Mouse (Mus musculus): ENCODE data around the gene Myh6. TPM values are rescaled to one million over a fixed set of nuclear protein-coding genes. Genes with fewer than 3 reads are reported as not detected.
"Not testable (repeated sequence)": the region's sequence is repeated elsewhere in the genome, so short reads cannot be mapped to it uniquely, and the experiment has no call there.

The Myh6 gene
- total RNA-seq, 2 experiments from 2014 or later = 90.4 to 107 TPM

DNA sequence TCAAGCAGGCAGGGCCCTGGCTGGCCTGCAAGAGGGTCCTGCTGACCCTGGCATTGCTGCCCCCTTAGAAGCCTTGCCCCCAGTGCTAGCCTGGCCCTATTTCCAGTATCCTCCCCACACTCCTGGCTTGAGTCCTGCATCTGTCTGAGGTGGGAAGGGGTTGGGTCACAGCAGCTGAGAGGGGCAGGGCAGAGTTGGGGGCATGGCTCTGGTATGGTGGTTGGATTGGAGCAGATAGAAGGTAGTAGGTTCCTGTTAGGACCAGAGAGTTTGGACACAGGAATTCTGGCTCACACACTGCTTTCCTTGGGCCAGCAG lies 28.1 kb upstream of the Myh6 start:
- no peak for DNase-seq

DNA sequence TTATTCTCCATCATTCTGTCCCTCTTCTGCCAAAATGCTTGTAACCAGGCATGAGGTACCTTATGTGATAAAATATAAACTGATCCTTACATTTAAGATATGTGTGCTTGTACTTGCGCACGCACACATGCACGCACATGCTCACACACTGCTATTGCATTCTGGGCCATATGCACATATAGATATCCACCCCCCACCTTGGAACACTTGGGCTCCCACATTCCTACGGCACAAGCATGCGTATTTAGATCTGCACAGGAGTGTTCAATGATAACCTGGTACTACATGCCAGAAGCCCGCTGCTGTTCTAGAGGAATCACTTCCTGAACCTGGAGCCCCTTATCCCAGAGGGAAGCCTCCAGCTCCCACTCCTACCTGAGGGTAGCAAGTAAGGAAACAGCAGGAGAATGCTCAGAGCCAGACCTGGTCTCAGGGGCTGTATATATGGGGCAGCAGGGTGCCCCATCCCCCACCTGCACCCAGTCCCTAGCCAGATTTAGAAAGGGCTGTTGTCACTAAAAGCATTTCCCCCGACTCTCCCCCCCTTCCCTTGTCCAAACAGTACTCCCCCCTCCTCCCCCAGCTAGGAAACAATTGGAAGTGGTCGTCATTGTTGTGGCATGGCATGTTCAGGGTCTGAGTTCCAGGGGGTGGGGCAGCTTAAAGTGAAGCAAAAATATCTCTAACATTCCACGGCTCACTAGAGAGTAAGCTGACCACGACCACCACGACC lies 27.6 kb upstream of the Myh6 start, which contains the start of gene Myh7:
TSS of gene Myh7 (minus strand) at position 491 of the 733 bp plus-strand sequence.
- DNase-seq = no peak

DNA sequence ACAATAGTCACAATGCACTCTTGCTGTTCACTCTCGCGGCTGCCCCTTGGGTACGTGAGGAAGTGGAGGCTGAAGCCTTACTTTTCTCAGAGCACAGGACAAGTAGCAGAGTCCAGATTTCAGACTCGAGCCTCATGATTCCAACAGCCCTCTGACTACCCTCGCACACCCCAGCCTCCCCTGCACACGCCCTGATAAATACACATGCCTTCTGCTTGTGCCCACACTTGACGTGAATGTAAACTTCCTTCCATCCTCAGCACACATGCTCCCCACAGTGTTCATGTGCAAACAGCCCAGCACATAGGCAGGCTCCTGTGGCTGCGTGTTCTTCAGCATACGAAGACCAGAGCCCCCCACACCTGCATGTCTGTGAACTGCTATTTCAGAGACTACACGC lies 26.9 kb upstream of the Myh6 start:
- DNase-seq = no peak

DNA sequence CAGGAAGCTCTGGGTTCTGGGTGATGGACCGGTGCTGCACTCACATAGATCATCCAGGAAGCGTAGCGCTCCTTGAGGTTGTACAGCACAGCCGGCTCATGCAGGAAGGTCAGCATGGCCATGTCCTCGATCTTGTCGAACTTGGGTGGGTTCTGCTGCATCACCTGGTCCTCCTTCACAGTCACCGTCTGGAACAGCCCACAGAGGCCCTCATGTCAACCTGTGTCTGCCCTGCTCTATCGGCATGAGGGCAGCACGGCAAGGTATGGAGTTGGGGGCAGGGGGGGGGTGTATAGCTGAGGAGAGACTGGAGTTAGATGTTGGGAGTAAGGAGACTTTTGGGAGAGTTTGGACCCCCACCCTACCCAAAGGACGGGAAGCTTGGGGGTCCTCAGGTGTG lies 25.5 kb upstream of the Myh6 start:
- DNase-seq = no peak

DNA sequence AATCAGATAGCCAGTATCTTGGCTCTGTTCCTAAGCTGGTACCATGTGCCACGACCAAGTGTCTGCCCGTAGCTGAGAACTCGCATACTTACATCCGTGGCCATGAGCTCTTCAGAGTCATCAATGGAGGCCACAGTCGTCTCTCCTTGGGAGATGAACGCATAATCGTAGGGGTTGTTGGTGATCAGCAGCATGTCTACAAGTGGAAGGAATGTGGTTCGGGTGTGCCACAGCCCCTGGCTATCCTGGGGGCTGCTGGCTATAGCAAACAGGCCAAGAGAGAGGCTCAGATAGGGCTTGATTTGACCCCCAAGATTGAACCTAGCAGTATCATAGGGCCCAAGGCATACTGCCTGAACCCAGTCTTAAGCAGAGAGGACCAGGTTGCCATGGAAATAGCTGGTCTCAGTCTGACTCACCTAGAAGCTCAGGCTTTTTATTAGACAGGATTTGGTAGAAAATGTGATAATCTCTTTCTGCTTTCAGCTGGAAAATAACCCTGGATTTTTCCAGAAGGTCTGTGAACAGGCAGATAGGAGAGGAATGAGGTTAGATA lies 23.2 kb upstream of the Myh6 start:
- DNase-seq = no peak

DNA sequence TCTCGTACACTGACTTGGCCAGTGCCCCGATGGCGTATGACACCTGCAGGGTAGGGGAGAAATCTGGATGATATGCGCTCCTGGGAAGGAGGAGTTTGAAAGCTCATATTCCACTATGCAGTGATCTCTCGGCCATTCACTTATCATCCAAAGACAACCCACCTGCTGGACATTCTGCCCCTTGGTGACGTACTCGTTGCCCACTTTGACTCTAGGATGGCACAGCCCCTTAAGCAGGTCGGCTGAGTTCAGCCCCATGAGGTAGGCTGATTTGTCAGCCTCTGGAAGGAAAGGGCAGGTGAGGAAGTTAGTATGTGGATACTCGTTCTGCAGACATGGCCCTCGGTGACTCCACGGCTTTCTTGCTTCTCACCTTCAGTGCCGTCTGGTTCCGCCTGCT lies 22.2 kb upstream of the Myh6 start:
- no peak for DNase-seq

DNA sequence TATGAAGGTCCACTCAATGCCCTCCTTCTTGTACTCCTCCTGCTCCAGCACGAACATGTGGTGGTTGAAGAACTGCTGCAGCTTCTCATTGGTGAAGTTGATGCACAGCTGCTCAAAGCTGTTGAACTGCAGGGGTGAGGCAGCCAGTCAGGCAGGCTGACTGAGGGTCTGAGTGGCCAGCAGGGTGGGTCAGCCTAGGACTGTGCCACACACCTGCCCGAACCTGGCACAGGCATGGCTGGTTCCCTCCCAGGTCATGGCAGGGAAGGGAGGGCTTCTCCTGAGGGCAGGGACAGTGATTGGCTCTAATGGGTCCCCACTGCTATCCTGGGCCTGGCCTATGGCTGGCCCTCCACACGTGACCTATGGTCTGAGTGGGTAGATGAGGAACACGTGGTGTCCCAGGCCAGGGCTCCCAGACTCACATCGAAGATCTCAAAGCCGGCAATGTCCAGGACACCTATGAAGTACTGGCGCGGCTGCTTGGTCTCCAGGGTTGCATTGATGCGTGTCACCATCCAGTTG lies 21.7 kb upstream of the Myh6 start:
- not testable (repeated sequence) for DNase-seq

DNA sequence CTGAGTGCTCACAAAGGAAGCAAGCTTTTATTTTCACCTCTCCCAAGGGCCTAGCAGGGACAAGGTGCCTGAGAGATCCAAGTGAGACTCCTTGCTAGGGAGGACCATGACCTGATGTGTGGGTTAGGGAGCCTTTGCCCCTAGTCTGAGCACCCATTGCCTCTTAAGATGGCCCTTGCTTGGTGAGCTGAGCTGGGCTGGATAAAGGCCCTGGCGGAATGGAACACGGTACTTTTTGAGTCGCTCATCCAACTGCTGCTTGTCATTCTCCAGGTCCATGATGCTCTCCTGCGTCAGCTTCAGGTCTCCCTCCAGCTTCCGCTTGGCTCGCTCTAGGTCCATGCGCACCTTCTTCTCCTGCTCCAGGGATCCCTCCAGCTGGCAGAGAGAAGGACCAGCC lies 15.2 kb upstream of the Myh6 start:
- DNase-seq = no peak

DNA sequence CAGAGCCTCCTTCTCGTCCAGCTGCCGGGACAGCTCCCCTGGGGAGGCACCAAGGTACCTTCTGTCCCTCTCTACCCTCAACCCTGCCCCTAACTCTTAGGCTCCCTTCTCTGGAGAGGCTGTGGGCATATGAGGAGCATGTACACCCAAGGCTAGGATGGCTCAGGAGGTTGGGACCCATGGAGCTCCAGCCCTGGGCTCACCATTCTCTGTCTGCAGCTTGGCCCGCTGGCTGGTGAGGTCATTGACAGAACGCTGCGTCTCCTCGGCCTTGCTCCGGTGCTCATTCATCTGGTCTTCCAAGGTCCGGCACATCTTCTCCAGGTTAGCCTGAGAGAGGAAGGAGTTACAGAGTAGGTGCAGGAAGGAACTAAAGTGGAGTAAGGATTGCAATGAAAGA lies 11.9 kb upstream of the Myh6 start:
- DNase-seq = no peak

DNA sequence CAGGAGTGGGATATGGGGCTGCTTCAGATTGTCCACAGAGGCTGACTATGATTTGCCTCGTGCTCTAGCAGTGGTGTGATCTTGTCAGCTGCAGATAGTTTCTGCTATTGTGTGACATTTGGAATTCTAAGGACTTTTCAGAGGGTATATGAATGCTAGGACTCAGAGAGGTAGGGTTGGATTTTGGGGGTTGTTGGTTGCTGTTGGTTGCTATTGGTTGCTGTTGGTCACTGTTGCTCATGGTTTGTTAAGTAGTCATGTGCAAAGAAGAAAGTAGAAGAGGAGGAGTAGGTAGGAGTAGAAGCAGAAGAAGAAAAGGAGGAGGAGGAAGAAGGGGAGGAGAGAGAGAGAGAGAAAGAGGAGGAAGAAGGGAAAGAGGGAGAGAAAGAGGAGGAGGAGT lies 9.9 kb upstream of the Myh6 start, which contains the start of gene Gm17428:
TSS of gene Gm17428 (plus strand) at position 301 of the 400 bp plus-strand sequence.
- no peak for DNase-seq

DNA sequence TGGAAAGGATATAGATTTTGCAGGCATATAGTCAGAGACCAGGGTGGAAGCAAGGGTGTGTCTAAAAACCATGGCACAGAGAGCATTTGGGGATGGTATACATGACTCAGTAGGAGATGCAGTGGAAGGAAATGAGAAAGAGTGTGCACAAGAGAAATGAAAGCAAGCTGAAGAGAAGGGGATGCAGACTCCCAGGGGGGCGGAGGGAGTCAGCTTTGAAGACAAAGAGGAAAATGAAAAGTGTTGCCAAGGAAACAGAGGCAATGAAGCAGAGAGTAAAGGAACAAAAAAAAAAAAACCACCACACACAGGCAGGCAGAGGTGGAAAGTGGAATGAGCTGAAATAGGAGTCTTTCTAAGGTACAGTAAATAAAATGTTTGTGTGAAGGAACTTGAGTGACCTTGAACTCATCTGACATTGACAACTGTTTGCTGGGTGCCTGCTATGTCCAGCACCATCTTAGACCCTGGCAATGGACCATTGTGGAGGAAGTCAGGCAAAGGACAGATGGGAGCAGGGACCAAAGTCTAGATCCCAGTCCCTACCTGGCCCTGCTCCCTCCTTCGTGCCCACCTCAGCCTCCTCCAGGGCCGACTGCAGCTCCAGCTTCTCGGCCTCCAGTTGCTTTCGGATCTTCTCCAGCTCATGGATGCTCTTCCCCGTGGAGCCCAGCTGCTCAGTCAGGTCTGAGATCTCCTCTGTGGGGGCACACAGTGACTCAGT lies 7.5 kb upstream of the Myh6 start:
- DNase-seq = no peak

DNA sequence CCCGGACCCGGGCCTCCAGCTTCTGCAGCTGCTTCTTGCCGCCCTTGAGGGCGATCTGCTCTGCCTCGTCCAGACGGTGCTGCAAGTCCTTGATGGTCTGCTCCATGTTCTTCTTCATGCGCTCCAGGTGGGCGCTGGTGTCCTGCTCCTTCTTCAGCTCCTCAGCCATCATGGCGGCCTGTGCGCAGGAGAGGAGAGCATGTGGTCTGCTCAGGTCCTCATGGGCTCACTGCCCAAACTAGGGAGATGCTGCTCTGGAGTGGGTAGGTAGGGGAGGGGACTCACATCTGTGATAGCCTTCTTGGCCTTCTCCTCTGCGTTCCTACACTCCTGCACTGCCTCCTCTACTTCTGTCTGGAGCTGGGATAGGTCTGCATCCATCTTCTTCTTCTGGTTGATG lies 6.1 kb upstream of the Myh6 start:
- DNase-seq = not testable (repeated sequence)

DNA sequence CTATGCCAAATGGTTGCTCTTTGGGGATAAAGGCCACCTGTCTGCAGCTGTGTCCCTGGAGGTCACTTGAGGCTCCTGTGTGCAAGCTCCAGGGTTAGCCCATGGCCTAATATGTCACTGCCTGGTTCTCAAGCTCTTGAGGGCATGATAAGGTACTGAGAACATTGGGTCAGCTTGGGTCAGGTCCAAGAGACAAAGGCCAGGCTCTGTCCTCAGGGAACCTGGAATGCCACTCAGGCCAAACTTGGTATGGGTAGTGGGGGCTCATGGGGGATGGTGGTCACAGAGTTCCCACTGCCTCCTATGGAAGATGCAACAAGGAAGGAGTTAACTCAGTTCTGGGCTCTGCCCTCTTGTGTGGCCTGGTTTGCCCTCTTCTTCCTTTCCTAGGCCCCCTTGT lies 1.6 kb upstream of the Myh6 start:
- no peak for DNase-seq

DNA sequence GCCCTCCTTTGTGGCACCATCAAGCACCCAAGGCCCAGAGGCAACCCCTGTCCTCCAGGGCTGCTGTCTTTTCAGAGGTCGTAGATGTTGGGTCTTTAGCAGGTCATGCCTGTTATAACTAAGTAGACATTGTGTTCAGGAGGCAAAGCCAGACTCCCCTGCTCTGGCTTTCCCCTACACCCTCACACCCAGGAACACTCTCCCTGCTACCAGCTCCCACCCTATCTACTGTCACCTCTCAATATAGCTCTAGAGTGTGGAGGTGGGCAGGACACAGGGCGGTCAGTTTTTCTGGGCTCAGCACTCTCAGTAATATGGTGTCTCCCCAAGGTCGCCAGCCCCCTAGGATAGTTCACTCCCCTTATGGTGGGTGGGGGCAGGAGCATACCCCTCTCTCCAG lies 1.1 kb upstream of the Myh6 start:
- DNase-seq = no peak

DNA sequence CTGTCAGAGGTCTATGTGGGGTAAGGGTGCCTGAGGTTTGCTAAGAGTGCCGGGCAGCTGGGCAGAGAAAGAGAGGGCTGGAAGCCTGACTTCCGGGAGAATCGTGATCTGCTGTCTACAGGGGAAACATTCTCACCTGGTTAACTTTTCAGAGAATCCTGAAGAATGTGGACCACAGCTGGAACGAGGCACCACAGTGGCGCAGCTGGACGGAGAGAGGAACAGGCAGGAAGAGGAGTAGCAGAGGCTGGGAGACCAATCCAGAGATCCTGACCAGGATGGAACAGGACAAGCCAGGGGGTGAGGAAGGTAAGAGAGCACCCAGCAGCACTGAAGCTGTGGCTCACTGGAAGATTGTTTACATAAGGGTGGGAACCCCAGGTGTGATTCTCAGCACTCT lies 1.1 kb downstream of the Myh6 start:
- no peak for DNase-seq

DNA sequence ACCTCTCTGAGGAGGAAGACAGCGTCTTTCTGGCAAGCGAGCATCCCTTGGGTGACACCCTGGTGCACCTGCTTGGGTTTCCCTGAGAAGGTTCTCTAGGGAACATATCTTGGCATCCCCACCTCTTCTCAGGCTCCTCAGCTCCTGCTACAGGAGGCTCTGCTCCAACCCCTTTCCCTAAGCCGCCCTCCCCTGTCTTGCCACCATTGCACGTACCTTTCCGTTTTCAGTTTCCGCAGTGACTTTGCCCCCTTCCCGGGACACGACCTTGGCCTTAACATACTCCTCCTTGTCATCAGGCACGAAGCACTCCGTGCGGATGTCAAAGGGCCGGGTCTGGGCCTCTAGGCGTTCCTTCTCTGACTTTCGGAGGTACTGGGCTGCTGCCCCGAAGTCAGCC lies 1.7 kb downstream of the Myh6 start:
- DNase-seq = no peak

DNA sequence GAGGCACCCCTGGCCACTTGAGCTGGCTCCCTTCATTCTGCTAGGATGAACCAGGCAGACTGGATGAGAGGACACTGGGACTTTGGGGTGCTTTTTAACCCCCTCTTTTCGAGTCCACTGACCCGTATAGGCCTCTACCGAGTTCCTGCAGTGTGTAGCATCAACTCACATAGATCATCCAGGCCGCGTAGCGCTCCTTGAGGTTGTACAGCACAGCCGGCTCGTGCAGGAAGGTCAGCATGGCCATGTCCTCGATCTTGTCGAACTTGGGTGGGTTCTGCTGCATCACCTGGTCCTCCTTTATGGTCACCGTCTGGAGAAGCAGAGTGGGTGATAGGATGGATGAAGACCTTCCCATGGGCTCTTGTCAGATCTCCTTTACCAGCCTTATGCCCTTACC lies 3.0 kb downstream of the Myh6 start:
- no peak for DNase-seq

DNA sequence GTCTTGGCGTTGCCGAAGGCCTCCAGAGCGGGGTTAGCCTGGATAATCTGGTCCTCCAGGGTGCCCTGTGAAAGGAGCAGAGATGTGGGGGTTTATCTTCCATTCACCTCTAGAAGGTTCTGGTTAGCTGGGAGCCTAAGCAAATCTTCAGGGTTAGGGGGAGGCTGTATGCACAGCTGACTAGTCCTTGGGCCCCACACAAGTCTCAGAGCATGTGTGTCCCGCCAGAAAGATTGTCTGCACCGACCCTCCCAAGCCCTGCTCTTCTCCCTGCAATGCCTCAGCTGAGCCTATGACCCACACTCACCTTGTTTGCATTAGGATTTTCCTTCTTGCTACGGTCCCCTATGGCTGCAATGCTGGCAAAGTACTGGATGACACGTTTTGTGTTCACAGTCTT lies 4.0 kb downstream of the Myh6 start:
- DNase-seq = no peak

DNA sequence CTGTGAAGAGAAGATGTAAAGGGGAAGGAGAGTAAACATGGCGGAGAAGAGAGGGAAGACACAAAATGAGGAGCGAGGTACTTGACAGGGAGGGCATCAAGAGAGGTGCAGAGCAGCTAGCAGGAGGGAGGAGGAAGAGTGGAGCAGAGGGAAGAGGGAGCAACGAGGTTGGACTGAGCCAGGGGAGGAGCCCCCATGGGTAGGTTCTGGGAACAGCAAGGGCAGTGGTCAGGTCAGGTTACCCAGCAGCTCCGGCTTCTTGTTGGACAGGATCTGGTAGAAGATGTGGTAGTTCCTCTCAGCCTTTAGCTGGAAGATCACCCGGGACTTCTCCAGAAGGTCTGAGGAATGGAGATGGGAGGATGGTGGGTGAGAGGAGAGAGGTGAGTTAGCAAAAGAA lies 5.2 kb downstream of the Myh6 start:
- no peak for DNase-seq

DNA sequence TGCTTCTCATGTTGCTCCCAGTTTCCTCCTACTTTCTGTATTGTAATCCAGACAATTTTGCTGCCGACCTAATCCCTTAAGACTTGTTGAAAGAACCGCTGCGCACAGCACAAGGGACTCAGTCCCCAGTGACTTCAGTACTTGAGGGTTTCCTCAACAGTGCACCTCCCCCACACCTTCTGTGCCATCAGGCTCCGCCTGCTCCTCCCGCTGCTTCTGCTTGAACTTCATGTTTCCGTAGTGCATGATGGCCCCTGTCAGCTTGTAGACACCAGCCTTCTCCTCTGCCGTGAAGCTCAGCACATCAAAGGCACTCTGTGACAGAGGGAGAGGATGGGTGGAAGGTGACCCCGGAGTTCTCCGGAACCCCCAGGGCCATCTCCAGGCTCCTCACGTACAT lies 6.0 kb downstream of the Myh6 start:
- no peak for DNase-seq

DNA sequence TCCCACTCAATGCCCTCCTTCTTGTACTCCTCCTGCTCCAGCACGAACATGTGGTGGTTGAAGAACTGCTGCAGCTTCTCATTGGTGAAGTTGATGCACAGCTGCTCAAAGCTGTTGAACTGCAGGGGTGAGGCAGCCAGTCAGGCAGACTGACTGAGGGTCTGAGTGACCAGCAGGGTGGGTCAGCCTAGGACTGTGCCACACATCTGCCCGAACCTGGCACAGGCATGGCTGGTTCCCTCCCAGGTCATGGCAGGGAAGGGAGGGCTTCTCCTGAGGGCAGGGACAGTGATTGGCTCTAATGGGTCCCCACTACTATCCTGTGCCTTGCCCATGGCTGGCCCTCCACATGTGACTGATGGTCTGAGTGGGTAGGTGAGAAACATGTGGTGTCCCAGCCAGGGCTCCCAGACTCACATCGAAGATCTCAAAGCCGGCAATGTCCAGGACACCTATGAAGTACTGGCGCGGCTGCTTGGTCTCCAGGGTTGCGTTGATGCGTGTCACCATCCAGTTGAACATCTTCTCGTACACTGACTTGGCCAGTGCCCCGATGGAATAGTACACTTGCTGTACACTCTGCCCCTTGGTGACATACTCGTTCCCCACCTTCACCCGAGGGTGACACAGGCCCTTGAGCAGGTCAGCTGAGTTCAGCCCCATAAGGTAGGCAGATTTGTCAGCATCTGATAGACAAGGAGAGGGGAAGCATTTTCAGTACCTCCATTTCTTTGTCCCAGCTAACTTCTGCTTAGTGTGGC lies 6.7 kb downstream of the Myh6 start:
- DNase-seq = not testable (repeated sequence)

DNA sequence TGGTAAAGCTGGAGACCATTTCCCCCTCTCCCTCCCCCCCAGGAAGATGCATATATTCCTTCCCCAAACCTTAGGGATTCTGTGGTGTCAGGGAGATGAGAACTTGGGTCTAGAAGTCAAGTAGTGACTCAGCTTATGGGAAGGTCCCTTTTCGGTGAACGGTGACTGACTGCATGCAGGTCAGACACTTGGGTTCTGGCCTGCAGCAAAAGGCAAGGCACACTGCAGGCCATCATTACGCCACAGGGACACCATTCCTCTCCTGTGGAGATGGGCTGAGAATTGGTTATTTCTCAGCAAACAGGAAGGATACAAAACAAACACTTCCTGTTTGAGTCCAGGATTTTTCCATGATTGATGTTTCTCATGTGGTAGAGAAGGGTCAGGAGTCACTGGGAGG lies 7.5 kb downstream of the Myh6 start:
- no peak for DNase-seq

DNA sequence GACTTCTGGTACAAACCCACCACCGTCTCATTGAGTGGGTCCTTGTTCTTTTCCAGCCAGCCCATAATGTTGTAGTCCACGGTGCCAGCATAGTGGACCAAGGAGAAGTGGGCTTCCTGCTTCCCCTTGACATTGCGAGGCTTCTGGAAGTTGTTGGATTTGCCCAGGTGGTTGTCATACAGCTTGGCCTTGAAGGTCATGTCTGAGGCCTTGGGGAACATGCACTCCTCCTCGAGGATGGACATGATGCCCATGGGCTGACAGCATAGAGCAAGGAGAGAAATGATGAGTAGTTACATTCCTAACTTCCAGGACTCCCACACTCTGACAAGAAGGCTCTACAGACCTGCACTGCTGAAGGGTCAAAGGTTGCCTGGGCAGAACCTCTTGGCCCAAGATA lies 8.2 kb downstream of the Myh6 start:
- no peak for DNase-seq

Data from gastrocnemius, postnatal 10 days (tissue).